Mouse (Mus musculus) MEL (cell line): ENCODE data around the gene Necab2.

Experiments
- CTCF ChIP-seq, 3 experiments: IDR thresholded peaks in 2 of 3; conservative IDR thresholded peaks in 1 of 3; 2 replicates each; pipeline ENCODE4 v1.5.1; 2011 to 2012; ENCODE audit warnings: low read length in 3 of 3, low read depth in 2 of 3, mild to moderate bottlenecking in 2 of 3, improper control_type of control experiment in 1 of 3, inconsistent platforms in 1 of 3, mixed read lengths in 1 of 3, moderate library complexity in 1 of 3; ENCODE audit not compliant: control insufficient read depth in 1 of 3, insufficient read depth in 1 of 3, poor library complexity in 1 of 3, severe bottlenecking in 1 of 3
- GATA1 ChIP-seq: IDR thresholded peaks from 2 replicates; pipeline ENCODE4 v1.6.1; 2011; ENCODE audit warnings: low read depth, low read length, improper control_type of control experiment
- ZKSCAN1 ChIP-seq: IDR thresholded peaks from 2 replicates; pipeline ENCODE4 v1.6.1; 2012; ENCODE audit warnings: low read depth, mild to moderate bottlenecking, inconsistent platforms, low read length, improper control_type of control experiment, moderate library complexity
- ZNF384 ChIP-seq: IDR thresholded peaks from 2 replicates; pipeline ENCODE4 v1.6.1; 2012; ENCODE audit warnings: low read depth, mild to moderate bottlenecking, inconsistent platforms, low read length, improper control_type of control experiment

- no peak for TF ChIP-seq CTCF (IDR thresholded peaks at IDR 0.05 in 2 of 3, conservative IDR thresholded peaks at IDR 0.05 in 1 of 3; ENCODE audit: control insufficient read depth in 1 of 3, insufficient read depth in 1 of 3, low read depth in 2 of 3, low read length in 3 of 3, poor library complexity in 1 of 3, severe bottlenecking in 1 of 3)
- no peak for TF ChIP-seq GATA1
- TF ChIP-seq ZNF384: no peak
- TF ChIP-seq ZKSCAN1: no peak
Observed at GRCm38 (mm10) chr8:119430690-119431089, 15.8 kb upstream of the Necab2 start.
